ENCODE assay signal across 8 mouse cellular contexts in the genomic region with DNA sequence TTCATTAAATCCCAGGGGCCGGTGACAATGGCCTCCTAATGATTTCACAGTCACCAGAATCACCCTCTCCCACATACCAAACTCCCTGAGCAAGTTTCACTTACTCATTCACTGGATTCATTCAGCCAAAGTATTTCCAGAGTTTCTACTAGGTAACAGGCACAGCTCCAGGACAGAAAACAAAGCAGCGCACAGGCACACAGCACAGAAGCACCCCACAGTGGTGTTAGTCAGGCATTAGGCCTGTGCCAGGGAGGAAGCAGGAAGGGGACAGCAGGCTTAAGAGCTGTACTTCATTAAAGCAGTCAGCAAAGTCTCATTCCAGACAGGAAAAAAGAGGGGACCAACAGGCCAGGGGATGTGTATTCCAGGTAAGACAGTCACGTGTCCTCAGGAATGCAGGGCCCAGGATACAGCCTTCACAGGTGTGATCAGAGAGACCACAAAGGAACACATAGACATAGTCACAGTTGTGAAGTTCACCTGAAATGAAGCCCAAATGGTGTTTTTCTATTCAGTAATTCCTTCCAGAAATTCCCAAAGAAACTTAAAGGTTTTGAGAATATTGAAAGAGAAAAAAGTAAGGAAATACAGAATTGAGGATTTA.
DNase-seq lines count a peak whose midpoint lies in the region; ATAC-seq and TF ChIP-seq lines count a peak whose summit lies in the region.

No protein-coding gene starts in this region.

- peak overlapping the region; percentile 45 for H3K4me2 ChIP-seq in intestine, embryonic 16.5 days (ENCODE audit: low read depth, low read length)

- H3K4me3 ChIP-seq in gastrocnemius, adult 2 months, result peak overlapping the region; percentile 28
- peak overlapping the region; percentile 27 for H3K4me3 ChIP-seq in intestine, embryonic 16.5 days (ENCODE audit: low read length)
- H3K4me3 ChIP-seq in limb, embryonic 10.5 days, result no peak overlapping the region

- peak overlapping the region; percentile 80 for H3K27ac ChIP-seq in gastrocnemius, adult 2 months
- peak overlapping the region; percentile 79 for H3K27ac ChIP-seq in intestine, embryonic 16.5 days (ENCODE audit: low read length)
- H3K27ac ChIP-seq in limb, embryonic 10.5 days, result peak overlapping the region; percentile 67

- peak; percentile 42 for DNase-seq in embryo, embryonic 11 days
- DNase-seq in embryo, embryonic 10 days (ENCODE audit: low spot score), result no peak
- peak; percentile 68 for DNase-seq in cerebellum, adult 11-12 months
- DNase-seq in gastrocnemius, adult 2 months, result peak; percentile 63
- no peak for DNase-seq in limb, embryonic 10.5 days (ENCODE audit: low spot score)
- DNase-seq in right cerebral cortex, postnatal 14 days, result peak; percentile 18
- DNase-seq in embryo, embryonic 10.5 days (ENCODE audit: low spot score), result no peak

- peak overlapping the region; percentile 55 for H3K9ac ChIP-seq in intestine, embryonic 16.5 days (ENCODE audit: low read depth, low read length)

- 37% methylated on average over 3 of the region's 3 CpGs for WGBS in intestine, embryonic 16.5 days
- 27% methylated on average over 3 of the region's 3 CpGs for WGBS in limb, embryonic 10.5 days

- H3K36me3 ChIP-seq in intestine, embryonic 16.5 days (ENCODE audit: control insufficient read depth, insufficient read depth, low read length), result no peaks in the 10 kb centered on the region
- H3K36me3 ChIP-seq in limb, embryonic 10.5 days, result no peaks in the 10 kb centered on the region

- H3K4me1 ChIP-seq in intestine, embryonic 16.5 days (ENCODE audit: control insufficient read depth, insufficient read depth, low read length), result peaks cover 24% of the 10 kb centered on the region
- peaks cover 78% of the 10 kb centered on the region for H3K4me1 ChIP-seq in limb, embryonic 10.5 days

- ATAC-seq in intestine, embryonic 16.5 days, result peak; percentile 61

- H3K27me3 ChIP-seq in intestine, embryonic 16.5 days (replicated peaks; ENCODE audit: control insufficient read depth, insufficient read depth, low read length), result no peaks in the 10 kb centered on the region
- no peaks in the 10 kb centered on the region for H3K27me3 ChIP-seq in limb, embryonic 10.5 days (ENCODE audit: low read depth, poor library complexity, severe bottlenecking)

- peak; percentile 37; the same call in 1 of the 2 replicates for TF ChIP-seq CTCF in gastrocnemius, adult 2 months (IDR thresholded peaks at IDR 0.05)

- H3K9me3 ChIP-seq in intestine, embryonic 16.5 days (ENCODE audit: control insufficient read depth, low read length), result no peaks in the 10 kb centered on the region
- no peaks in the 10 kb centered on the region for H3K9me3 ChIP-seq in limb, embryonic 10.5 days (replicated peaks)

- intact Hi-C loops in gastrocnemius, adult 2 months (cut with DNase I), result loop anchor here (5.0 to 10.0 kb wide), 4 partner anchors 110 to 350 kb away; a partner anchor contains a TSS

Comparison
In these comparisons a context has a peak if more than half of its experiments do, and no peak if none do; other contexts are left out.
1. DNase-seq: peak in embryo, embryonic 11 days (single experiment), cerebellum, adult 11-12 months (single experiment), gastrocnemius, adult 2 months (single experiment) and right cerebral cortex, postnatal 14 days (single experiment); none in embryo, embryonic 10 days (single experiment), limb, embryonic 10.5 days (single experiment) and embryo, embryonic 10.5 days (single experiment).
2. Peak in every context shown above with its lines, with median percentiles within 50 percentile points of each other: H3K27ac ChIP-seq.